Mouse (Mus musculus) hindbrain, embryonic 13.5 days (tissue): ENCODE data around the gene Gpr152. TPM values are rescaled to one million over a fixed set of nuclear protein-coding genes. Genes with fewer than 3 reads are reported as not detected.
A peak's percentile ranks its signal among the peaks of the same experiment; 100 is the strongest.

Source experiments
- ATAC-seq: fragments of 200-750 bp; cut with Nextera tagmentation; 2 replicates; pipeline ENCODE4 v1.8.0; 2017; ENCODE audit warnings: moderate TSS enrichment; ENCODE audit not compliant: low FRiP score
- H3K27ac ChIP-seq: fragments of 300-500 bp; sonication (generic); 2 replicates; pipeline ENCODE4 v1.5.1; 2015; ENCODE audit warnings: inconsistent platforms, mild to moderate bottlenecking, moderate library complexity
- H3K27me3 ChIP-seq: fragments of 300-500 bp; sonication (generic); 2 replicates; pipeline ENCODE4 v1.6.1; 2015; ENCODE audit warnings: mild to moderate bottlenecking, inconsistent platforms
- H3K36me3 ChIP-seq: fragments of 300-500 bp; sonication (generic); 2 replicates; pipeline ENCODE4 v1.6.1; 2015; ENCODE audit warnings: mild to moderate bottlenecking, inconsistent platforms
- H3K4me1 ChIP-seq: fragments of 300-500 bp; sonication (generic); replicated peaks from 2 replicates; pipeline ENCODE4 v1.6.1; 2015; ENCODE audit warnings: inconsistent platforms
- H3K4me2 ChIP-seq: fragments of 300-500 bp; sonication (generic); 2 replicates; pipeline ENCODE4 v1.6.1; 2015; ENCODE audit warnings: inconsistent platforms, mild to moderate bottlenecking, moderate library complexity
- H3K4me3 ChIP-seq: fragments of 300-500 bp; sonication (generic); 2 replicates; pipeline ENCODE4 v1.5.1; 2015; ENCODE audit warnings: mild to moderate bottlenecking, inconsistent platforms
- H3K9ac ChIP-seq: fragments of 300-500 bp; sonication (generic); 2 replicates; pipeline ENCODE4 v1.6.1; 2015; ENCODE audit warnings: mild to moderate bottlenecking, inconsistent platforms
- H3K9me3 ChIP-seq: fragments of 300-500 bp; sonication (generic); 2 replicates; pipeline ENCODE4 v1.6.1; 2016; ENCODE audit warnings: inconsistent platforms
- WGBS: fragments of 180-500 bp; shearing (Covaris S2); methylation state at CpG from one replicate; pipeline ENCODE4 v1.1.7; 2015; 5-methylcytosine and 5-hydroxymethylcytosine counted together
- polyA plus RNA-seq: library from polyadenylated mRNA; unstranded; fragments of >200 nt; fragmentation: Nextera tagmentation; extraction: Ambion mirVana; gene quantifications from 2 replicates; pipeline ENCODE4 v1.2.1, GENCODE M21; 2015

The Gpr152 gene
- polyA plus RNA-seq, 1 experiment from 2014 or later = not detected

DNA sequence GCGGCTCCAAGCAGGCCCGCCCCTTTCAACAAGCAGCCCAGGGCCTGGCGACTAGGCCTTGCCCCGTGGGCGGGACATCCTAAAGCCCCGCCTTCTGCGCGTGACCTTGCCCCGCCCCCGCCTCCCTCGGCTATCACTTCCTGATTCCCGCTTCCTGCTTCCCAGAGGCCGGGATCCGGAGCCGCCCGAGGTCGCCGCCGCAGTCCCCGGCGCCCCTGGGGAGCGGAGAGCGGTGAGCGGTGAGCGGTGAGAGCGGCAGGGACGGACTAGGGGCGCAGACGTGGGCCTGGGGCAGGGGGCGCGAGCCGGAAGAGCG is 8.9 kb downstream of the Gpr152 start, which contains the start of gene Coro1b:
TSS of gene Coro1b (plus strand) at position 129 of the 316 bp plus-strand sequence.
- peak within 1 kb of the TSS; percentile 93 for H3K4me2 ChIP-seq
- WGBS = 0% methylated on average over 33 of the region's 33 CpGs

DNA sequence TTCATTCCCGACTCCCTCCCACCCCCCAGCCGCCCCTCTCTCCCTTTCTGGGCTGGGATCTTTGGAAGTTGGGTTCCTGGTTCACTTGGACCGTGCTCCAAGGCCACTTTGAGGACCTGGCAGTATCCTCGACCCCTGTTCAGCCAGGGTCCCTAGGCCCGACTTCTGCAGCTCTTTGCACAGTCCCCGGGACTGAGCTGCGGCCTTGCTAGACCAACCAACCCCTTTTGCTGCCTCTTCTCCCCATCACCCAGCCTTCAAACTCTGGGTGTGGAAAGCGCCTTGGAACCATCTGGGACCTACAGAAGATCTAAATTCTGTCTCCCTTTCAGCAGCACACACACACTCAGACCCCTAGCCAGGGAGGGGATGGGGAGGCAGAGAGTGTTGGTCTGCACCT is 9.2 kb downstream of the Gpr152 start:
- Histone ChIP-seq H3K27me3 (no peaks in the 10 kb centered on the region), H3K27ac (peak overlapping the region; percentile 85), H3K4me3 (peak overlapping the region; percentile 85), H3K4me1 (peaks cover 30% of the 10 kb centered on the region), H3K9ac (peak overlapping the region; percentile 94), H3K9me3 (no peaks in the 10 kb centered on the region), H3K4me2 (peak overlapping the region; percentile 93), H3K36me3 (peaks cover 37% of the 10 kb centered on the region)
- ATAC-seq = peak; percentile 37; the same call in 1 of the 2 replicates
- WGBS = 6% methylated on average over 8 of the region's 8 CpGs

More for the DNA sequence above, 8.9 kb downstream of the Gpr152 start, which contains the start of gene Coro1b:
- Histone ChIP-seq H3K4me1 (peaks cover 30% of the 10 kb centered on the region), H3K9ac (peak within 1 kb of the TSS; percentile 94), H3K36me3 (peaks cover 34% of the 10 kb centered on the region), H3K27me3 (no peaks in the 10 kb centered on the region), H3K9me3 (no peaks in the 10 kb centered on the region), H3K27ac (peak within 1 kb of the TSS; percentile 85), H3K4me3 (peak within 1 kb of the TSS; percentile 85)
- ATAC-seq = peak; percentile 93

DNA sequence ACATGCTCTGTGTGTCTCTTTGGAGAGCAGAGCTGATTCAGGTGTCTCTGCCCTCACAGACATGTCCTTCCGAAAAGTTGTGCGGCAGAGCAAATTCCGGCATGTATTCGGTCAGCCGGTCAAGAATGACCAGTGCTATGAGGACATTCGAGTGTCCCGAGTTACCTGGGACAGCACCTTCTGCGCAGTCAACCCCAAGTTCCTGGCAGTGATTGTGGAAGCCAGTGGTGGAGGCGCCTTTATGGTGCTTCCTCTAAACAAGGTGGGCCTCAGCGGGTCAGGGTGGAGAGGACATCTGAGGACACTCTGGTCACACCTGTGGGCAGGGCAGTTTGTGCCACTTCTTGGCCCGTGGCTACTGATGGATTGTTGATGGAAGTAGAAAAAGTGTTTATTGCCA is 9.7 kb downstream of the Gpr152 start:
- H3K4me1 ChIP-seq = peaks cover 30% of the 10 kb centered on the region
- H3K4me2 ChIP-seq = peak overlapping the region; percentile 93
- peak overlapping the region; percentile 94 for H3K9ac ChIP-seq
- H3K36me3 ChIP-seq = peaks cover 37% of the 10 kb centered on the region
- peak overlapping the region; percentile 85 for H3K4me3 ChIP-seq
- H3K27me3 ChIP-seq = no peaks in the 10 kb centered on the region
- ATAC-seq = no peak
- no peaks in the 10 kb centered on the region for H3K9me3 ChIP-seq
- 91% methylated on average over 11 of the region's 11 CpGs for WGBS
- H3K27ac ChIP-seq = no peak overlapping the region

DNA sequence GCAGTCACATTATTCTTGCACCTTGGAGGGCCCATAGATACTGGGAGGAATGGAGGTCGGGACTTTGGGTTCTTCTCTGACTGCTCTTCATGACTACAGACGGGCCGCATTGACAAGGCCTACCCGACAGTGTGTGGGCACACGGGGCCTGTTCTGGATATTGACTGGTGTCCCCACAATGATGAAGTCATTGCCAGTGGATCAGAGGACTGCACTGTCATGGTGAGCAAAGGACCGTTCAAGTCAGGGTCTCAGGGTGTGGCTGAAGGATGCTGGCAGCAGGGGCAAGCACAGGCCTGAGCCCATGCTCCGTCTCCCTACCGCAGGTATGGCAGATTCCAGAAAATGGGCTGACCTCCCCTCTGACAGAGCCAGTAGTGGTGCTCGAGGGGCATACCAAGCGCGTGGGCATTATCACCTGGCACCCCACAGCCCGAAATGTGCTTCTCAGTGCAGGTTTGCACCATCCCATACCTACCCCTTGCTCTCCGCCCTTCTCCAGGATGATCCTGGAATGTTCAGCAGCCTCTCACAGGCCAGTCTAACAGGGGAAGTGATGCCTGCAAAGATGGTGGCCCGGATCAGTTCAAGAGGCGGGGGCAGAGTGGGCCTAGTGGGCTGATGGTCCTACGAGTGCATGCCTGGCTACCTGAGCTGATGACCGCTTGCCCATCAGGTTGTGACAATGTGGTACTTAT is 10.3 kb downstream of the Gpr152 start:
- ATAC-seq = no peak
- no peaks in the 10 kb centered on the region for H3K9me3 ChIP-seq
- H3K4me2 ChIP-seq = peak overlapping the region; percentile 93
- peak overlapping the region; percentile 85 for H3K4me3 ChIP-seq
- H3K27me3 ChIP-seq = no peaks in the 10 kb centered on the region
- H3K36me3 ChIP-seq = peaks cover 37% of the 10 kb centered on the region
- H3K9ac ChIP-seq = peak overlapping the region; percentile 94
- 93% methylated on average over 17 of the region's 17 CpGs for WGBS
- H3K27ac ChIP-seq = no peak overlapping the region
- peaks cover 30% of the 10 kb centered on the region for H3K4me1 ChIP-seq

DNA sequence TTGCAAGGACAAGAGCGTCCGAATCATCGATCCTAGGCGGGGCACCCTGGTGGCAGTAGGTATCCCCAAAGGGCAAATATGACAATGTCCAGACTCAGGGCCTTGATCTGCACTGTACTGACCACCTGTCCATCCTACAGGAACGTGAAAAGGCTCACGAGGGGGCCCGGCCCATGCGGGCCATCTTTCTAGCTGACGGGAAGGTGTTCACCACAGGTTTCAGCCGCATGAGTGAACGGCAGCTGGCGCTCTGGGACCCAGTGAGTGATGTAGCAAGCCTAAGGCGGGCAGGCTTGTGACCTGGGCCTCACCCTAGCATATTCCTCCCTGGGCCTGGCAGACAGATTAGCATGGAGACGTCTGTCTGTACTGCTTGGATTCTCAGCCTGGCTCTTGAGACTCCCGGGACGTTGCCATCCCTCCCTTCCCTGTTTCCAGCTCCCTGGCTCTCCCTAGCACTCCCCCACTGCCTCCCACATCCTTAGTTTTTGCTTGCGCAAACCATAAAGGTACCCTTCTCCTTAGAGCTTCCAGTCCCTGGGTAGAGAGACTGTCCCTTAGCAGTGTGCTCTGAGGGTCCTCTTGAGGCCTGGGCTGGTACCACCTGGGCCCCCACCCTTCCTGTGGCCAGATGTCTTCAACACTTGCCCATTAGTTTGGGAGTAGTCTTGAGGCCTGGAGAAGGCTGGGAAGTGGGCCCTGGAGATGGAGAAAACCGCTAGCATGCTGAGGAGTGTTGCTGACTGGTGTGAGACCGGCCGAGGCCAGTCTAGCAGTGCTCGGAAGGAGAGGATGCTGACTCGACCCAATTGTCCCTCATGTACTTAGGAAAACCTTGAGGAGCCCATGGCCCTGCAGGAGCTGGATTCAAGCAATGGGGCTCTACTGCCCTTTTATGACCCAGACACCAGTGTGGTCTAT is 11.2 kb downstream of the Gpr152 start:
- peaks cover 30% of the 10 kb centered on the region for H3K4me1 ChIP-seq
- no peak overlapping the region for H3K27ac ChIP-seq
- 89% methylated on average over 22 of the region's 22 CpGs for WGBS
- no peak overlapping the region for H3K4me3 ChIP-seq
- H3K4me2 ChIP-seq = no peak overlapping the region
- peaks cover 44% of the 10 kb centered on the region for H3K36me3 ChIP-seq
- H3K27me3 ChIP-seq = no peaks in the 10 kb centered on the region
- ATAC-seq = no peak
- peak overlapping the region; percentile 94; the same call in 1 of the 2 replicates for H3K9ac ChIP-seq
- H3K9me3 ChIP-seq = no peaks in the 10 kb centered on the region

DNA sequence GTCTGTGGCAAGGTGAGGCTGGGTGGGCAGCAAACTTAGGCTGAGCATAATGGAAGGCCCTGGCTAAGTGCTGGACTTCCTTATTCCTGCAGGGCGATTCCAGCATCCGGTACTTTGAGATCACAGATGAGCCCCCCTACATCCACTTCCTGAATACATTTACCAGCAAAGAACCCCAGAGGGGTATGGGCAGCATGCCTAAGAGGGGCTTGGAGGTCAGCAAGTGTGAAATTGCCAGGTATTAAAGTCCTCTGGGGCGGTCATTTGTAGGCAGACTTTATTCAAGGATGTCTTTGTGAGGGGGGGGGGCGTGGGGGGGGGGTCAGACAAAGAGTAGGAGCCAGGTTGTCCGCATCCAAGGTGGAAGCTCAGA is 11.9 kb downstream of the Gpr152 start:
- Histone ChIP-seq H3K27ac (no peak overlapping the region), H3K4me2 (no peak overlapping the region), H3K27me3 (no peaks in the 10 kb centered on the region), H3K9me3 (no peaks in the 10 kb centered on the region), H3K4me3 (no peak overlapping the region), H3K36me3 (peaks cover 50% of the 10 kb centered on the region), H3K4me1 (peaks cover 32% of the 10 kb centered on the region), H3K9ac (no peak overlapping the region)
- WGBS = 76% methylated on average over 5 of the region's 5 CpGs
- ATAC-seq = no peak

DNA sequence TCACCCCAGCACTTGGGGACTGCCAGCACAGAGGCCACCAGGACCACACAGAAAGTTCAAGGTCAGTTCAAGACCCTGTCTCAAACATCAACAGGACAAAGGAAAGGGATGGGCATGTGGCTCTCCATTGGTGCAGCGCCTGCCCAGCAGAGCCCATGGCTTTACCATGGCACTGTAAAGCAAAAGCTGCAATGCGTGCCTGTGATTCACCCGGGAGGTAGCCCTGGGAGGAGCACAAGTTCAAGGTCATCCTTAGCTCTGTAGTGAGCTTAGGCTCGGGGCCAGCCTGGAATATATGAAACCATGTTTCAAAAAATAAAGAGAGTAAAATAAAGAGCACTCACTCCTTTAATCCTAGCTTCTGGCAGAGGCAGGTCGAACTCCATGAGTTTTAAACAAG is 12.3 kb downstream of the Gpr152 start:
- Histone ChIP-seq H3K27ac (no peak overlapping the region), H3K9ac (no peak overlapping the region), H3K9me3 (no peaks in the 10 kb centered on the region), H3K4me3 (no peak overlapping the region), H3K27me3 (no peaks in the 10 kb centered on the region), H3K4me2 (no peak overlapping the region), H3K4me1 (peaks cover 32% of the 10 kb centered on the region), H3K36me3 (peaks cover 54% of the 10 kb centered on the region)
- ATAC-seq = no peak
- 89% methylated on average over 5 of the region's 5 CpGs for WGBS

DNA sequence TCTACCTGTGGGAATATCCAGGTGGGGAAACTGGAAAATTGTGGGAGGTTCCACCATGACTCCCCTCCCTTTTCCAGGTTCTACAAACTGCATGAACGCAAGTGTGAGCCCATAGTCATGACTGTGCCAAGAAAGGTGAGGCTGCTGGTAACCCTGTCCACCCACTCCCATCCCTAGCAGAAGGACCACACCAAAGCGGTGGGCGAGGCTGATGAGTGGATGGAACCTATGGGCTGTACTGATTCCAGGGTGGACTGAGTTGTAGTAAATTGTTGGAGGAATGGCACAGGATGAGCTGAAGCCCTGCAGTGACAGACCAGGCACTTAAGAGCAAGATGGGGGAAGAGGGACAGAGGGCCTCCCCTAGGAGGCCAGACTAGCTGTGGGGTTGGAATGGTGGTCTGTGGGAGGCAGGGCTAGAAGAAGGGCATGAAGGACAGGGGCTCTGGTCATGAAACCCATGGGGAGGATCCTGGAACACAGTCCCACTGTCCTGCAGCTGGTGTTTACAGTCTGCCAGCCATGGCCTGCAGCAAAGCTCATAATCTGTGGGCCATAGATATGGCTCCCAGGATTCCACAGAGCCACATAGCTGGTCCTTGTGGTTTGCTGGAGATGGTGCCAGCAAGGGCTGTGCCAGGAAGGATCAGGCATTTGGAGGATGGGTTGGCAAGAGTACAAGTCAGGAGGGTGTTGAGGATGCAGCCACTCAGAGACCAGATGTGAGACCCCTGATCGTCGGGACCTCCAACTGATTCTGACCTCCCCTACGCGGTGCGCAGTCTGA is 13.1 kb downstream of the Gpr152 start:
- no peak overlapping the region for H3K4me2 ChIP-seq
- H3K36me3 ChIP-seq = peaks cover 62% of the 10 kb centered on the region
- no peak overlapping the region for H3K4me3 ChIP-seq
- peak overlapping the region; percentile 35 for H3K9ac ChIP-seq
- no peak overlapping the region; the same call in 1 of the 2 replicates for H3K27ac ChIP-seq
- WGBS = 78% methylated on average over 8 of the region's 8 CpGs
- no peak for ATAC-seq
- no peaks in the 10 kb centered on the region for H3K27me3 ChIP-seq
- H3K9me3 ChIP-seq = no peaks in the 10 kb centered on the region
- peaks cover 28% of the 10 kb centered on the region for H3K4me1 ChIP-seq

DNA sequence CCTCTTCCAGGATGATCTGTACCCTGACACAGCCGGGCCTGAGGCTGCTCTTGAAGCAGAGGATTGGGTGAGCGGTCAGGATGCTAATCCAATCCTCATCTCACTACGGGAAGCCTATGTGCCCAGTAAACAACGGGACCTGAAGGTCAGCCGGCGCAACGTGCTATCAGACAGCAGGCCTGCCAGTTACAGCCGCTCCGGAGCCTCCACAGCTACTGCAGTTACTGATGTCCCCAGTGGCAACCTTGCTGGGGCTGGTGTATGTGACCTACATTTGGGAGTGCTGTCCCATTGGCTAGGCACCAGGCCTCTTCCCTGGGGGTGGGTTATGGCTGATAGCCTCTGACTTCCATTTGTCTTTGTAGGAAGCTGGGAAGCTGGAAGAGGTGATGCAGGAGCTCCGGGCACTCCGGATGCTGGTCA is 13.7 kb downstream of the Gpr152 start, which contains the start of gene Ptprcap:
TSS of gene Ptprcap (plus strand) at position 373 of the 423 bp plus-strand sequence.
- peak within 1 kb of the TSS; percentile 35 for H3K9ac ChIP-seq
- peaks cover 22% of the 10 kb centered on the region for H3K4me1 ChIP-seq
- no peaks in the 10 kb centered on the region for H3K27me3 ChIP-seq
- H3K4me2 ChIP-seq = no peak within 1 kb of the TSS
- peaks cover 68% of the 10 kb centered on the region for H3K36me3 ChIP-seq
- H3K4me3 ChIP-seq = no peak within 1 kb of the TSS
- H3K27ac ChIP-seq = peak within 1 kb of the TSS; percentile 30; the same call in 1 of the 2 replicates
- 81% methylated on average over 11 of the region's 11 CpGs for WGBS
- H3K9me3 ChIP-seq = no peaks in the 10 kb centered on the region
- ATAC-seq = no peak

DNA sequence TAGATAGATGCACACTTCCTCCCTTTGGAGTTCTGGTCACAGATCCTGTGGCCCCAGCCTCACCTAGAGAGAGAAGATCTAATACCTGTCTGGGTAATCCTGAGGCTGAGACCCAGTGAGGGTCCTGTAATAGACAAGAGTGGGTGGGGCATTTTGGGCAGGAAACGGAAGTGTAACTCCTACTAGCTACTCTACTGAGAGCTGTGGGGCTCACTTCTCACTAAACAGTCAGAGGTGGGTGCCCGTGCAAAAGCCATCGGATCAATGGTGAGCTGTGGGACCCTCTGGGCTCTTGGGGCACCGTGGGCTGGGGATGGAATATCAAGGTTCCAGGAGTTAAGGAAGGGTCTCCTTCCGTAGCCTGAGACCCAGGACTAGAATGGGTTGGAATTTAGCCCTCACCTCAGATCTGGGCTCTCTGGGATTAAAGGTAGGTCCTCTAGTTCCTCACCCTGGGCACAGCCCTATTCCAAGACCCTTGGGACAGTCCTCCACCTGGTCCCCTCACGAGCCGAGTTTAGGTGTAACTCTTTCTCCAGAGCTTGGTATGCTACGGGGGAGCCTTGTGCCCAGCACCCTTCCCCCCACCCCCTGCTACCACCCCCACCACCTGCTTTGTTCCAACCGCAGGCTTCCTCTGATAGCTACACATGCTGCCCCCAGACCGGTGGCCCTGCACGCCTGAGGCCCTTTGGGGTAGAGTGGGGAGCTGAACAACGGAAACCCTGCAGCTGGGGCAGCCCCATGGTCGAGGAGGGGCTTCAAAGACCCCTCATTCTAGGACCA is 15.0 kb downstream of the Gpr152 start:
- Histone ChIP-seq H3K9ac (0 out of 2 replicates have a peak overlapping the region, but pooled peaks have one; percentile 1), H3K9me3 (no peaks in the 10 kb centered on the region), H3K4me3 (no peak overlapping the region), H3K4me1 (peaks cover 12% of the 10 kb centered on the region), H3K4me2 (no peak overlapping the region), H3K36me3 (peaks cover 82% of the 10 kb centered on the region), H3K27me3 (no peaks in the 10 kb centered on the region), H3K27ac (no peak overlapping the region)
- no peak for ATAC-seq
- WGBS = 81% methylated on average over 13 of the region's 13 CpGs
